Mouse (Mus musculus) large intestine, adult 2 months (tissue): Measurements from ENCODE around the gene Duoxa1. TPM values are rescaled to one million over a fixed set of nuclear protein-coding genes. Genes with fewer than 3 reads are reported as not detected.
"Not testable (repeated sequence)": the region's sequence is repeated elsewhere in the genome, so short reads cannot be mapped to it uniquely, and the experiment has no call there.

Source experiments
- DNase-seq: peaks from one replicate; pipeline ENCODE4 v3.0.0-alpha.2; 2012; ENCODE audit warnings: low read depth, low spot score
- WGBS: fragments of 180-500 bp; shearing (Covaris S2); methylation state at CpG from one replicate; pipeline ENCODE4 v1.1.7; 2018; 5-methylcytosine and 5-hydroxymethylcytosine counted together
- polyA plus RNA-seq: library from polyadenylated mRNA; depleted of rRNA; stranded (reverse); fragments of >200 nt; gene quantifications from 2 replicates; pipeline ENCODE4 v1.2.3, GENCODE M21; 2012

The Duoxa1 gene
- polyA plus RNA-seq, 1 experiment, result 0.25 TPM

DNA sequence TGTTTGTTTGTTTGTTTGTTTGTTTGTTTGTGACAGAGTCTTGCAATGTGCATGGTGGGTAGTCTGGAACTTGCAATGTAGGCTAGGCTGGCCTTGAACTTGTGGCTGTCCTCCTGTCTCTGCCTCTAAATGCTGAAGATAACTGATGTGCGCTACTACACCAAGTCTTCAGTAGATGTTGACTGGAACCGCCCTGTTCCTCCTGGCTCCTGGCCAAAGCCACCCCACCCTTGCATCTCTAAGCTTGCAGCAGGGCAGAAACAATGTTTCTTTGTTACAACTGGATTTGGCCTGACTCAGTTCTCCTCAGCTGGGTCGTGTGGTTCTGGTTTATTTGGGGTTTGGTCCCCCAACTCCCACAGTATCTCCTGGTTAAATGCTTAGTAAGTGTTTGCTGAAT is 20.6 kb upstream of the Duoxa1 start:
- DNase-seq, result no peak
- 23% methylated on average over 3 of the region's 3 CpGs for WGBS

DNA sequence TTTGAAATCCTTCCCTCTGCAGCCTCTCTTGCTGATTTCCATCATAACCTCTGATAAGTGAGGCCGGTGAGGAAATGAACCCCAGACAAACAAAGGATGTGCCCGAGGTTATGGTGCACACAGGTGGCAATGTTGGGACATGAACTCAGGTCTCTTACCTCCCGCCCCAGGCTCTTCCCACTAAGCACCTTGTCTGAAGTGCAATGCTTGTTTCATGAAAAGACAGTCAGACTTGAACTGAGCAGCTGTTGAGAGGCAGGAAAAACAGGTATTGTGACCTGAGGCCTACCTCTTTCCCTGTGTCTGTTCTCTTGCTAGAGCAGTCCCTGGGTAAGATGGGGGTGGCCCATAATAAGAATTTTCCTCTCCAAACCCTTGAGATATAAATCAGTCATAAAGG is 18.7 kb upstream of the Duoxa1 start:
- 66% methylated on average over 3 of the region's 3 CpGs for WGBS
- no peak for DNase-seq

- not testable (repeated sequence) for DNase-seq
- 82% methylated on average over 6 of the region's 6 CpGs for WGBS
Measured at GRCm38 (mm10) chr2:122330317-122330716, 16.8 kb upstream of the Duoxa1 start.

DNA sequence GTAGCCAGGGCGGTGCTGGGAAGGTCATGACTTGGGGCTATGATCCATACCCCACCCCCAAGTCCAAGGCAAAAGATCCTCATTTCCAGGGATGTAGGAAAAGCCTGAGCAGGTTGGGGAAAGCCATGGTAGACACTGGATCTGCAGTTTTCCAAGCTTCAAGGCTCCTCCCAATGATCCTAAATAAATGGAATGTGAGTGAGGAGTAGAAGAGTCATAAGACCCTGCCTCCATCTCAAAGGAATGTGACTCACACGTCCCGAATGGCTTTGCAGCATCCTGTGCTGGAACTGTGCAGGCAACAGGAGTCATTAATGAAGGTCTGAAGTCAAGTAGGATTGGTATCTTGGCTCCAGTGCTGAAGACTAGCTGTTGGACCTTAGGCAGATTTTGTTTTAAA is 14.5 kb upstream of the Duoxa1 start:
- WGBS, result 50% methylated on average over 3 of the region's 3 CpGs
- no peak for DNase-seq

- 75% methylated on average over 2 of the region's 2 CpGs for WGBS
- no peak for DNase-seq
Measured at GRCm38 (mm10) chr2:122325361-122325760, 11.8 kb upstream of the Duoxa1 start.

DNA sequence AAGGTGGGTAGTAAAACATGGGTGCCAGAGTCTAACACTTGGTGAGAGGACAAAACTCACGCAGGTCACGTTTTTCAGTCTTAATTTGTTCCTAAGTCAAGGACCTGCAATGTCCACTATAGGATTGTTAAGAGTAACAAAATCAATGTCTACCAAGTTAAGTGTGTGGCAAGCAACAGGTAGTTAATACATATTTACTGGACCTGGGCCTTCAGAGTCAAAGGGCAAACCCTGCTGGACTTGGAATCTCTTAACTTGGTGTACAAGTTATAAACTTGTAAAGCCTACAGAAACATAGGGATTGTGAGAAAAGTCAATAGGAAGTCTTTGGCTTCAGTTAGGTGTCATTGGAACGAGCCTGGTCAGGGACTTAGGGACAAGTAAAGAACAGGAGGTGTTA is 11.1 kb upstream of the Duoxa1 start:
- no peak for DNase-seq
- 53% methylated on average over 3 of the region's 3 CpGs for WGBS

GRCm38 (mm10) chr2:122323960-122324359 is 10.4 kb upstream of the Duoxa1 start:
- no peak for DNase-seq
- 62% methylated on average over 3 of the region's 3 CpGs for WGBS

DNA sequence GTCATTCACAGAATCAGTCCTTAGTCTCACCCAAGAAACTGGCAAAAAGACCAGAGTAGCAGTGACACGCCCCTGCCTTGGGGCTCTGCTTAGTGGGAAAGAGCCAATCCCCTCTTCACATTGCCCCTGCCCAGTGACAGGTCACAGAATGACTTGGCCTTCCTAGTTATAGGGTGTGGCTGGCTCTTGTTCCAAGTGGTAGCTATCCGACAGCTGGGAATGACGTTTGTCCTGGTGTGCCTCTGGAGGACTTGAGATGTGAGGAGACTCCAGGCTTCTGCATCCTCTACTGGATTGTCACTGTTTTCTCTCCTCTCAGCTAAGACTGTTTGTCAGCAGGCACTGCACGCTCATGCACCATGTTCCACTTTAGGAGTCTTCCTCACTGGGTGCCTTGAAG is 3.9 kb upstream of the Duoxa1 start:
- WGBS, result 43% methylated on average over 4 of the region's 4 CpGs
- DNase-seq, result no peak

- no peak for DNase-seq
- WGBS, result 89% methylated on average over 7 of the region's 7 CpGs
Measured at GRCm38 (mm10) chr2:122315372-122315771, 1.8 kb upstream of the Duoxa1 start, which contains the start of gene Duox1. Gene Duox1, plus strand, starts transcription at chr2:122315672.

- no peak for DNase-seq
- WGBS, result 2% methylated on average over 27 of the region's 27 CpGs
Measured at GRCm38 (mm10) chr2:122312722-122313417, 660 bp downstream of the Duoxa1 start.

GRCm38 (mm10) chr2:122311561-122311960 is 2.0 kb downstream of the Duoxa1 start:
- WGBS, result 77% methylated on average over 2 of the region's 2 CpGs
- DNase-seq, result no peak

GRCm38 (mm10) chr2:122309647-122310046 is 3.9 kb downstream of the Duoxa1 start:
- WGBS, result 38% methylated on average over 3 of the region's 3 CpGs
- DNase-seq, result no peak

GRCm38 (mm10) chr2:122306184-122306583 is 7.3 kb downstream of the Duoxa1 start:
- 7% methylated on average over 4 of the region's 4 CpGs for WGBS
- DNase-seq, result no peak

GRCm38 (mm10) chr2:122305097-122305892 is 8.2 kb downstream of the Duoxa1 start:
- 92% methylated on average over 16 of the region's 16 CpGs for WGBS
- DNase-seq, result no peak

DNA sequence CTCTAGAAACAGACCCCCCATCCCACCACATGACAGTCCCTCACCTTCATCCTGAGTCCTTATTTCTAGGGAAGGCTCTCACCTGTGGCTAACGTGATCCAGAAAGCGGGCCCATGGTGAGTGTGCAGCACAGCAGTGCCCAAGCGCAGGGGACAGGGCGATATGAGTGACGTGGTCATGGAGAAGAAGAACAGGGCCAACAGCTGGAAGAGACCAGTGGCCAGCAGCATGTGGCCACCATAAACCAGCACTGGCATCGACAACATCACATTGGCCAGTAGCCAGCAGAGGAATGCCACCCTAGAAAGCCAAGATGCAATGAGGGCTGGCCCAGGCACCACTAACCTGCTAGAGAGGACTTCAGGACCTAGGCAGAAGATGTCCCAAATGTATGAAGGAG is 9.0 kb downstream of the Duoxa1 start:
- no peak for DNase-seq
- 80% methylated on average over 6 of the region's 6 CpGs for WGBS

GRCm38 (mm10) chr2:122302574-122303241 is 10.8 kb downstream of the Duoxa1 start:
- peak; percentile 61 for DNase-seq
- 14% methylated on average over 9 of the region's 9 CpGs for WGBS

DNA sequence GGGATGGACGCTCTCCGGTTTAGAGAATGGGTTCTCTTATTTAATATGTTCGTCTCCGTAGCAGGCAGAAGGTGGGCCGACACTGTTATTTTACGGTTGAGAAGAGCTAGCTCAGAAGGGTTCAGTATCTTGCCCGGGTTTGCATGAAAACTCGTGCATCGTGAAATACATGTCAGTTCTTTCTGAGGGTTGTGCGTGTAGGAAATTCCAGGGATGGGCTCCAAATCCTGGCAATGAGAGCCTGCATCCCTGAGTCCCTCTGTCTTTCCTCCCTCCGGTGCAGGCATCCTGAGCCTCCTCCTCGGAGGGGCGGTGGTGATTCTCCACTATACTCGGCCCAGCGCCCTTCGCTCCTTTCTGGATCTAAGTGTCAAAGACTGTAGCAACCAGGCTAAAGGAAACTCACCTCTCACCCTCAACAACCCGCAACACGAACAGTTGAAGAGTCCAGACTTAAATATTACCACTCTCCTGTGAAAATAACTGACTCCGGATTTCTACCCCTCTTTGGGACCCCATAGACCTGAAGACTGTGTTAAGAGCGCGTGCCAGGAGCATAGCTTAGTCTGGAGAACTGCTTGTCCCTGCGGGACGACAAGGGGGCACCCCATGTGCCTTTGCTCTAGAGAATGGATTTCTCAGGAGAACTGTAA is 11.5 kb downstream of the Duoxa1 start:
- WGBS, result 41% methylated on average over 23 of the region's 23 CpGs
- DNase-seq, result no peak

DNA sequence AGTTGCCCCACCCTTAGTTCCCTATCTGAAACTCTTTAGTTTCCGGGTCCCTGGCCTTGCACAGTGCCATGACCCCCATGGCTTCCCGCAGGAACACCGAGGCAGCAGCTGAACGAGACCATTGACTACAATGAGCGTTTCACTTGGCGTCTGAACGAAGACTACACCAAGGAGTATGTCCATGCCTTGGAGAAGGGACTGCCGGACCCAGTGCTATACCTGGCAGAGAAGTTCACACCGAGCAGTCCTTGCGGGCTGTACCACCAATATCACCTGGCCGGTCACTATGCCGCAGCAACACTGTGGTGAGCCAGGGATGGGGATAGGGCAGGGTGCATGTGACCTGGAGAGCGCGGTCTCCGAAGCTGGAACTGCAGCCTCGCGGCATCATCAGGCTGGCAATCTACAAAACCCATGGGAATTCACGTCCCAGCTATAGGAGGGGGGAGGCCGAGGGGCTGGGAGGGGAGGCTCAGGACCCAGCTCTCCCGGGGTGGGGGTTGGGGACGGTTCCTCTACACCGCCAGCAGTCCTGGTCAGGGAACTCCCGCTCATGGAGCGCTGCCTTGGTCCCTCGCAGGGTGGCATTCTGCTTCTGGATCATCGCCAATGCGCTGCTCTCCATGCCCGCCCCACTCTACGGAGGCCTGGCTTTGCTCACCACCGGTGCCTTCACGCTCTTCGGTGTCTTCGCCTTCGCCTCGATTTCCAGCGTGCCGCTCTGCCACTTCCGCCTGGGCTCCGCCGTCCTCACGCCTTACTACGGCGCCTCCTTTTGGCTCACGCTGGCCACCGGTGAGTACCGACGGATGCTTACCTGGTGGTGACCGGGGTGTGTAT is 12.2 kb downstream of the Duoxa1 start:
- DNase-seq, result no peak
- WGBS, result under 1% methylated on average over 48 of the region's 48 CpGs

GRCm38 (mm10) chr2:122300656-122301020 is 12.9 kb downstream of the Duoxa1 start:
- 24% methylated on average over 14 of the region's 14 CpGs for WGBS
- no peak for DNase-seq
